Comparison of ENCODE assay signal across 8 mouse cellular contexts in genomic region chr14:25588156-25588555, GRCm38 (mm10).
DNase-seq lines count a peak whose midpoint lies in the region; ATAC-seq lines count a peak whose summit lies in the region.

No protein-coding gene starts in this region.

- no peaks in the 10 kb centered on the region for H3K9me3 ChIP-seq in heart, embryonic 11.5 days (replicated peaks; ENCODE audit: control insufficient read depth, low read length)
- no peaks in the 10 kb centered on the region for H3K9me3 ChIP-seq in hindbrain, embryonic 11.5 days (ENCODE audit: control insufficient read depth, low read length)
- no peaks in the 10 kb centered on the region for H3K9me3 ChIP-seq in midbrain, embryonic 11.5 days (ENCODE audit: control insufficient read depth, low read length)

- intact Hi-C loops in heart, postnatal 14 days (cut with DNase I) = loop anchor here (10.0 kb wide), 1 partner anchor 57 kb away; no protein-coding TSS in a partner anchor

- H3K9ac ChIP-seq in heart, embryonic 11.5 days (ENCODE audit: low read depth, low read length) = peak overlapping the region; percentile 54
- peak overlapping the region; percentile 47 for H3K9ac ChIP-seq in hindbrain, embryonic 11.5 days (ENCODE audit: low read depth, low read length)
- peak overlapping the region; percentile 61 for H3K9ac ChIP-seq in midbrain, embryonic 11.5 days (ENCODE audit: low read length)

- 47% methylated on average over 2 of the region's 2 CpGs for WGBS in heart, embryonic 11.5 days (ENCODE audit: insufficient replicate concordance)
- WGBS in hindbrain, embryonic 11.5 days = 35% methylated on average over 2 of the region's 2 CpGs
- 31% methylated on average over 2 of the region's 2 CpGs for WGBS in midbrain, embryonic 11.5 days

- ATAC-seq in heart, embryonic 11.5 days (replicated peaks; ENCODE audit: insufficient number of reproducible peaks, low FRiP score, low TSS enrichment) = no peak
- no peak for ATAC-seq in hindbrain, embryonic 11.5 days (ENCODE audit: low FRiP score)
- no peak for ATAC-seq in midbrain, embryonic 11.5 days (ENCODE audit: low FRiP score)

- H3K4me3 ChIP-seq in heart, embryonic 11.5 days (ENCODE audit: low read depth, low read length) = no peak overlapping the region
- H3K4me3 ChIP-seq in brown adipose tissue, adult 24 weeks (ENCODE audit: insufficient read depth, low read depth, low read length) = no peak overlapping the region
- no peak overlapping the region for H3K4me3 ChIP-seq in hindbrain, embryonic 11.5 days (ENCODE audit: low read depth, low read length)
- no peak overlapping the region for H3K4me3 ChIP-seq in midbrain, embryonic 11.5 days (ENCODE audit: low read depth, low read length)

- H3K4me1 ChIP-seq in heart, embryonic 11.5 days (ENCODE audit: control insufficient read depth, insufficient read depth, low read length) = peaks cover 60% of the 10 kb centered on the region
- H3K4me1 ChIP-seq in brown adipose tissue, adult 24 weeks (ENCODE audit: control insufficient read depth, insufficient read depth, insufficient read length, low read length) = peaks cover 51% of the 10 kb centered on the region
- H3K4me1 ChIP-seq in hindbrain, embryonic 11.5 days (replicated peaks; ENCODE audit: control insufficient read depth, insufficient read depth, low read length) = peaks cover 51% of the 10 kb centered on the region
- H3K4me1 ChIP-seq in midbrain, embryonic 11.5 days (ENCODE audit: control insufficient read depth, insufficient read depth, low read length) = peaks cover 78% of the 10 kb centered on the region

- H3K27me3 ChIP-seq in heart, embryonic 11.5 days (ENCODE audit: control insufficient read depth, insufficient read depth, low read length) = no peaks in the 10 kb centered on the region
- no peaks in the 10 kb centered on the region for H3K27me3 ChIP-seq in hindbrain, embryonic 11.5 days (ENCODE audit: control insufficient read depth, insufficient read depth, low read length)
- H3K27me3 ChIP-seq in midbrain, embryonic 11.5 days (ENCODE audit: control insufficient read depth, insufficient read depth, low read length) = no peaks in the 10 kb centered on the region

- no peak for DNase-seq in heart, postnatal 14 days
- DNase-seq in hindbrain, embryonic 11.5 days (ENCODE audit: low spot score) = no peak
- no peak for DNase-seq in midbrain, embryonic 11.5 days (ENCODE audit: low spot score, missing footprints)
- no peak for DNase-seq in c-Kit-positive CD71-positive TER-119-positive erythroid progenitor cells, embryonic 14.5 days (ENCODE audit: low spot score)
- no peak for DNase-seq in spleen, postnatal 10 days (ENCODE audit: low spot score in 2 of 2)
- DNase-seq in gastrocnemius, postnatal 10 days = no peak

- peak overlapping the region; percentile 92 for H3K27ac ChIP-seq in heart, embryonic 11.5 days (ENCODE audit: low read depth, low read length)
- peak overlapping the region; percentile 62 for H3K27ac ChIP-seq in brown adipose tissue, adult 24 weeks (replicated peaks; ENCODE audit: low read depth, low read length)
- peak overlapping the region; percentile 98 for H3K27ac ChIP-seq in hindbrain, embryonic 11.5 days (ENCODE audit: low read depth, low read length)
- peak overlapping the region; percentile 93 for H3K27ac ChIP-seq in midbrain, embryonic 11.5 days (ENCODE audit: low read depth, low read length)

- H3K36me3 ChIP-seq in heart, embryonic 11.5 days (ENCODE audit: control insufficient read depth, insufficient read depth, low read length) = no peaks in the 10 kb centered on the region
- no peaks in the 10 kb centered on the region for H3K36me3 ChIP-seq in hindbrain, embryonic 11.5 days (ENCODE audit: control insufficient read depth, insufficient read depth, low read length)
- H3K36me3 ChIP-seq in midbrain, embryonic 11.5 days (ENCODE audit: control insufficient read depth, insufficient read depth, low read length) = 0 out of 2 replicates have a peak, but pooled peaks cover 6% of the 10 kb centered on the region

- H3K4me2 ChIP-seq in heart, embryonic 11.5 days = peak overlapping the region; percentile 34; the same call in 1 of the 2 replicates
- H3K4me2 ChIP-seq in hindbrain, embryonic 11.5 days (replicated peaks; ENCODE audit: low read depth, low read length) = 0 out of 2 replicates have a peak overlapping the region, but pooled peaks have one; percentile 11
- 0 out of 2 replicates have a peak overlapping the region, but pooled peaks have one; percentile 3 for H3K4me2 ChIP-seq in midbrain, embryonic 11.5 days
